Mouse (Mus musculus) midbrain, embryonic 10.5 days (tissue): ENCODE measurements around the gene Zfp536. TPM values are rescaled to one million over a fixed set of nuclear protein-coding genes. Genes with fewer than 3 reads are reported as not detected.

ENCODE experiments used
- DNase-seq: peaks from one replicate; pipeline ENCODE4 v3.0.0-alpha.2; 2017; ENCODE audit warnings: low spot score
- H3K27ac ChIP-seq: fragments of 300-500 bp; sonication (generic); replicated peaks from 2 replicates; pipeline ENCODE4 v1.5.1; 2016; ENCODE audit warnings: mild to moderate bottlenecking
- H3K27me3 ChIP-seq: fragments of 300-500 bp; sonication (generic); 2 replicates; pipeline ENCODE4 v1.6.1; 2016; ENCODE audit warnings: low read depth, mild to moderate bottlenecking; ENCODE audit not compliant: poor library complexity, severe bottlenecking
- H3K36me3 ChIP-seq: fragments of 300-500 bp; sonication (generic); 2 replicates; pipeline ENCODE4 v1.6.1; 2016; ENCODE audit warnings: mild to moderate bottlenecking, moderate library complexity
- H3K4me1 ChIP-seq: fragments of 300-500 bp; sonication (generic); 2 replicates; pipeline ENCODE4 v1.6.1; 2016
- H3K4me3 ChIP-seq: fragments of 300-500 bp; sonication (generic); 2 replicates; pipeline ENCODE4 v1.5.1; 2016; ENCODE audit warnings: mild to moderate bottlenecking, moderate library complexity
- H3K9me3 ChIP-seq: fragments of 300-500 bp; sonication (generic); replicated peaks from 2 replicates; pipeline ENCODE4 v1.6.1; 2016; ENCODE audit warnings: mild to moderate bottlenecking
- WGBS: fragments of 180-500 bp; shearing (Covaris S2); methylation state at CpG from one replicate; pipeline ENCODE4 v1.1.7; 2016; 5-methylcytosine and 5-hydroxymethylcytosine counted together
- polyA plus RNA-seq: library from polyadenylated mRNA; unstranded; fragments of >200 nt; fragmentation: Nextera tagmentation; extraction: Ambion mirVana; gene quantifications from 2 replicates; pipeline ENCODE4 v1.2.1, GENCODE M21; 2016

Gene Zfp536
- polyA plus RNA-seq, 1 experiment from 2014 or later, result 31.0 TPM

GRCm38 (mm10) chr7:37568811-37569500 is 204.5 kb downstream of the Zfp536 start:
- no peak overlapping the region for H3K4me3 ChIP-seq
- peaks cover 32% of the 10 kb centered on the region for H3K36me3 ChIP-seq
- 77% methylated on average over 31 of the region's 31 CpGs for WGBS
- DNase-seq, result no peak
- H3K27me3 ChIP-seq, result no peaks in the 10 kb centered on the region
- H3K4me1 ChIP-seq, result peaks cover 59% of the 10 kb centered on the region
- no peaks in the 10 kb centered on the region; the same call in 1 of the 2 replicates for H3K9me3 ChIP-seq
- H3K27ac ChIP-seq, result peak overlapping the region; percentile 59

DNA sequence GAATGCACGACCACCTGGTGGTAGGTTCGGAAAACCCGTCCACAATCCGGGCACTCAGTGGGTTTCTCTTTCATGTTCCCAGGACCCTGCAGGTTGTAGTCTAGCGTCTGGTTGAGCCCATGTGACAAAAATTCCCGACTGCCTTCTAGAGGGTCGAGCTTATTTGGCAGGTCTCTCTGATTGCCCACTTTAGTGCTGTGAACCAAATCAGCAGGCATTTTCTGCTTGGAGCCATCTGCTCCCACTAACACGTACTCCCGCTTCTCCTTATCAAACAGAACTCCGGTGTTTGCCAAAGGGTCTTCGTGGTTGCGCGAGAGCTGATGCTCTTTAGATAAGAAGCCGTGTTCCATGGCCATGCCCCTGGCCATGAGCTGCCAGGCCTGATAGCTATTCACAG is 205.4 kb downstream of the Zfp536 start:
- 89% methylated on average over 14 of the region's 14 CpGs for WGBS
- no peak overlapping the region for H3K4me3 ChIP-seq
- no peaks in the 10 kb centered on the region for H3K27me3 ChIP-seq
- H3K9me3 ChIP-seq, result no peaks in the 10 kb centered on the region; the same call in 1 of the 2 replicates
- H3K4me1 ChIP-seq, result peaks cover 68% of the 10 kb centered on the region
- peaks cover 32% of the 10 kb centered on the region for H3K36me3 ChIP-seq
- H3K27ac ChIP-seq, result peak overlapping the region; percentile 72
- no peak for DNase-seq

DNA sequence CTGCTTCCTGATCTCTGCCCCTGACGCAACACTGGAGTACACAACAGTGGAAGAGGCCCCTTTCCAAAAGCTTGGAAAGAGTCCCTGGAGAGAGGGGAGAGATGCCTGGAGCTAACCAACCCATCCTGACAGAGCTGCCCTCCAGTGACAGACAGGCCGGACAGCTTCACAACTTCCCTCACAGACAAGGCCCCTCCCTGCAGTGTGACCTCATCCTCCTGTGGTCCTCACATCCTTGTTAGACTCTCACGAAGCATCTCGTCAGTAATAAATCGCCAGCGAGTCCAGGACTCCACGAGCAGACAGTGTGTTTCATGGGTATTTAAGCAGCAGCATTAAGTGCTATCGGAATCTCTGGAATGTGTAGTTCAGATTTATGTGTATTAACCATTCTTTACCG is 207.4 kb downstream of the Zfp536 start:
- H3K27ac ChIP-seq, result peak overlapping the region; percentile 86
- peaks cover 81% of the 10 kb centered on the region for H3K4me1 ChIP-seq
- no peaks in the 10 kb centered on the region; the same call in 1 of the 2 replicates for H3K9me3 ChIP-seq
- 17% methylated on average over 9 of the region's 9 CpGs for WGBS
- H3K36me3 ChIP-seq, result peaks cover 28% of the 10 kb centered on the region
- no peaks in the 10 kb centered on the region for H3K27me3 ChIP-seq
- peak overlapping the region; percentile 29; the same call in 1 of the 2 replicates for H3K4me3 ChIP-seq
- peak; percentile 56 for DNase-seq

- Histone ChIP-seq H3K4me1 (peaks cover 87% of the 10 kb centered on the region), H3K27ac (peak overlapping the region; percentile 86), H3K36me3 (peaks cover 31% of the 10 kb centered on the region), H3K9me3 (no peaks in the 10 kb centered on the region; the same call in 1 of the 2 replicates), H3K4me3 (peak overlapping the region; percentile 29), H3K27me3 (no peaks in the 10 kb centered on the region)
- DNase-seq, result no peak
- 55% methylated on average over 8 of the region's 8 CpGs for WGBS
Observed at GRCm38 (mm10) chr7:37565371-37565770, 208.1 kb downstream of the Zfp536 start.

GRCm38 (mm10) chr7:37564644-37565043 is 208.8 kb downstream of the Zfp536 start:
- 6% methylated on average over 10 of the region's 10 CpGs for WGBS
- Histone ChIP-seq H3K4me3 (peak overlapping the region; percentile 29), H3K27me3 (no peaks in the 10 kb centered on the region), H3K36me3 (peaks cover 28% of the 10 kb centered on the region), H3K27ac (peak overlapping the region; percentile 86), H3K4me1 (peaks cover 95% of the 10 kb centered on the region), H3K9me3 (no peaks in the 10 kb centered on the region; the same call in 1 of the 2 replicates)
- peak; percentile 55 for DNase-seq

DNA sequence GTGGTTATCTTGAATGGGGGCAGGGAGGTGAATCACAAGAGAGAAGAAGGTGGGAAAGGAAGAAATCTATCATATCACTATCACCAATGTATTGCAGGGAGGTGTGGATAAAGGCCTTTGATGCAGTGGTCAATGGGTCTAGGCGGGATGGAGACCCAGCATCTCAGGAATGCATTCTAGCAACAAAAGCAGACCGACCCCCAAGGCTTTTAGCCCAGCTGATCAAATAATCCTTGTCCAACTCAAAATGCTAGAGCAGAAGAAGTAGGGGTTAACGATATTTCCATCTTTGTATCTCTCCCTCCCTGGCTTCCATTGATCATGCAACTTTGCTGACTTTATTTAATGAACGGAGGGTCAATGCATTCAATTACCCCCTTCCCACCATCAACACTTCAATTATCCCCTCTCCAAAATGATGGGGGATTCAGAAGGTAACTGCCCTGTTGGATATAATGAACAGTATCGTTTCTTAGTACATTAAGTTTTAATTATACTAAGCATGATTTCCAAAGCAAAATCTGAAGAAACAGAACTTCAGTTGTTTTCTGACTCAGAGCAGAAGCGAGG is 209.5 kb downstream of the Zfp536 start:
- WGBS, result 8% methylated on average over 6 of the region's 6 CpGs
- H3K9me3 ChIP-seq, result no peaks in the 10 kb centered on the region
- H3K27ac ChIP-seq, result peak overlapping the region; percentile 86
- H3K4me3 ChIP-seq, result peak overlapping the region; percentile 29
- H3K36me3 ChIP-seq, result peaks cover 21% of the 10 kb centered on the region
- H3K4me1 ChIP-seq, result peaks cover 95% of the 10 kb centered on the region
- DNase-seq, result peak; percentile 63
- H3K27me3 ChIP-seq, result no peaks in the 10 kb centered on the region

GRCm38 (mm10) chr7:37563171-37563574 is 210.3 kb downstream of the Zfp536 start:
- peaks cover 88% of the 10 kb centered on the region for H3K4me1 ChIP-seq
- peak overlapping the region; percentile 37 for H3K4me3 ChIP-seq
- H3K27ac ChIP-seq, result peak overlapping the region; percentile 83
- H3K27me3 ChIP-seq, result 0 out of 2 replicates have a peak, but pooled peaks cover 5% of the 10 kb centered on the region
- H3K36me3 ChIP-seq, result peaks cover 14% of the 10 kb centered on the region
- peak; percentile 78 for DNase-seq
- WGBS, result under 1% methylated on average over 8 of the region's 8 CpGs
- H3K9me3 ChIP-seq, result no peaks in the 10 kb centered on the region

DNA sequence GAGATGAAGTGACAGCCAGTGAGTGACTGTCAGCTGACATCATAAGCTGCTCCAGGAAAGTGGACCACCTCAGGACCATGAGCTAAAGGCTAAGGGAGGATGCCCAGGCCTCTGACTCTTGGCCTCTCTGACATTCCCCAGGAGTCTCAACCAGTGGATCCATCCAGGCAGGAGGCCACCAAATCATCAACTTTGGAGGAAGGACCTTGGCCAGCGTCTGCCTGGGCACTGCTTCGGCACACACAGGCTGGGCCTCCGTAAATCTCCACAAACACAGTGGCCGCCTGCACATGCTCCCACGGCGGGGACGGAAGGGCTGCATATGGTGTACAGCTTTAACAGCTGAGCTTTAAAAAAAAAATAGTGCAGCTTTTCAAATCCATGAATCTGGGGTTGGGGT is 210.9 kb downstream of the Zfp536 start:
- 0 out of 2 replicates have a peak, but pooled peaks cover 7% of the 10 kb centered on the region for H3K27me3 ChIP-seq
- H3K4me1 ChIP-seq, result peaks cover 84% of the 10 kb centered on the region
- H3K4me3 ChIP-seq, result peak overlapping the region; percentile 37; the same call in 1 of the 2 replicates
- no peaks in the 10 kb centered on the region for H3K9me3 ChIP-seq
- H3K36me3 ChIP-seq, result peaks cover 7% of the 10 kb centered on the region
- H3K27ac ChIP-seq, result peak overlapping the region; percentile 83
- DNase-seq, result no peak
- 36% methylated on average over 7 of the region's 7 CpGs for WGBS

DNA sequence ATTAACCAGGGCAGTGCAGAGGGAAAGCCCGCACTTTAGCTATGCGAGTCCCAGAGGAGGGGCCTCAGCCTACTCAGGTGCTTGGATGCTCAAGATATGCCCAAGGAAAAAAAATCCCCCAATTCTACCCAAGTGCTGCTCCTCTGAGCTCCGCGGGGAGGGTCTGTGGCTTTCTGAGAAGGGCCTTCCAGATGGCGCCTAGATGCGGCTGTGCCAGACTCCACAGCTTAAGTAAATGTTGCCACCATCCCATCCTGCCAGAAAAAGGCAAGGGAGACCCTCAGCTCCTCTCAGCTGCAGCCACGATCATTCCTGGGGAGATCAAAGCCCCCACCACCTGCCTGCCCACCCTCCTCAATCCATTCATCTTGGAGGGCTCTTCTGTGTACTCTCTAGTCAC is 212.9 kb downstream of the Zfp536 start:
- no peak for DNase-seq
- H3K27me3 ChIP-seq, result 0 out of 2 replicates have a peak, but pooled peaks cover 7% of the 10 kb centered on the region
- H3K9me3 ChIP-seq, result no peaks in the 10 kb centered on the region
- peaks cover 71% of the 10 kb centered on the region for H3K4me1 ChIP-seq
- WGBS, result 78% methylated on average over 7 of the region's 7 CpGs
- 0 out of 2 replicates have a peak, but pooled peaks cover 4% of the 10 kb centered on the region for H3K36me3 ChIP-seq
- H3K27ac ChIP-seq, result peak overlapping the region; percentile 52; the same call in 1 of the 2 replicates
- H3K4me3 ChIP-seq, result no peak overlapping the region

DNA sequence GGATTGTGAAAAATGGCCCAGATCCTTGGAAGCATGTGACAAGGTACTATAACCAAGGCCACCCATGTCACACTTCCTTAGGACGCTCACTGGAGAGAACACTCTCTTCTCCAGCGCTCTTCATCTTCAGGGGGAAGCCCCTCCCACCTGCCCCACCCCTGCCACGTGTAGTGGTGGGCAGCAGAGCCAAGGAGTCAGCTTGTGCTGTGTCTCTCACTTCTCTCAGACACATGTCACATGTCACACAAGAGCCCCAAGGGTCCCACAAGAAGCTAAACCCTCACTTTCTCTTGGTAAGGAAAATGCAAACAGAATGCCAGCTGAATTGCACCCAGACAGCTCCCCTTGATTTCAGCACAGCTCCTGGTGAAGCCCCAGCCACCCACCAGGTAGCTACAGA is 213.6 kb downstream of the Zfp536 start:
- 67% methylated on average over 3 of the region's 3 CpGs for WGBS
- H3K4me1 ChIP-seq, result peaks cover 64% of the 10 kb centered on the region
- no peak overlapping the region for H3K4me3 ChIP-seq
- H3K36me3 ChIP-seq, result 0 out of 2 replicates have a peak, but pooled peaks cover 4% of the 10 kb centered on the region
- peak overlapping the region; percentile 25 for H3K27ac ChIP-seq
- 0 out of 2 replicates have a peak, but pooled peaks cover 7% of the 10 kb centered on the region for H3K27me3 ChIP-seq
- DNase-seq, result no peak
- H3K9me3 ChIP-seq, result no peaks in the 10 kb centered on the region

DNA sequence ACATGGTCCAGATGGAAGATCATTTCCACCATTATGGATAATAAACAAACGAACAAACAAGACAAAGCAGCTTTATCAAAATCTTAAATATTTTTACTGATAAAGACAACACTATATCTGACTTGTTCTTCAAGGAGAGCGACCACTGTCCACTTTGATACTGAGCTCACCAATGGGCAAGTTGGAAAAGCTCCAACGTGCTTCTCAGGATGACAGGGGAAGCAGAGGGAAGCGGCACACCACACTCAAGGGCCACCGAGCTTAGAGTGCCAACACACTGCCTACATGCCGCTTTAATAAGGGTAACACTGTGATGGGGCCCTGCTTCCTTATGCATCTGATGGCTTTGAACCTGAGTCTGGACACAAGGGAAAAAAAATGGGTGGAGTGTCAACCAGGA is 214.1 kb downstream of the Zfp536 start:
- H3K27me3 ChIP-seq, result 0 out of 2 replicates have a peak, but pooled peaks cover 7% of the 10 kb centered on the region
- 91% methylated on average over 6 of the region's 6 CpGs for WGBS

DNA sequence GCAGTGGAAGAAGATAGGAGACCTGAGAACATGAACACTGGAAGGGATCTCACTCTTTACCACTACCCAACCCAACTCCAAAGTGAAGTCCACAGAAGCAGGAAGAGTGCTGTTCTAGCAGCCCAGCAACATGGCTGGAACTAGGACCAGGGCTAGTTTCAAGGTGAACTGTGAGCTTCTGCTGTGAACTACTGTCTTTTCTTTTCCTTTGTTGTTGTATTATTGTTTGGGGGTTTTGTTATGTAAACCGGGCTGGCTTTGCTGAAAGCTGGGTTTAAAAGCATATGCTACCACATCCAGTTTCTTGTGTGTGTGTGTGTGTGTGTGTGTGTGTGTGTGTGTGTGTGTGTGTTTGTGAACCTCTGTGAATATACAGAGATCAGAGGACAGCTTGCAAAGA is 216.6 kb downstream of the Zfp536 start:
- no peak for DNase-seq
- peak overlapping the region; percentile 57 for H3K27ac ChIP-seq
- 0 out of 2 replicates have a peak, but pooled peaks cover 7% of the 10 kb centered on the region for H3K27me3 ChIP-seq
- 79% methylated on average over 1 of the region's 1 CpGs for WGBS
- H3K4me3 ChIP-seq, result no peak overlapping the region
- H3K4me1 ChIP-seq, result peaks cover 57% of the 10 kb centered on the region
- H3K9me3 ChIP-seq, result no peaks in the 10 kb centered on the region
- 0 out of 2 replicates have a peak, but pooled peaks cover 4% of the 10 kb centered on the region for H3K36me3 ChIP-seq

More for the DNA sequence above, 214.1 kb downstream of the Zfp536 start:
- Histone ChIP-seq H3K9me3 (no peaks in the 10 kb centered on the region), H3K27ac (peak overlapping the region; percentile 25; the same call in 1 of the 2 replicates), H3K4me1 (peaks cover 64% of the 10 kb centered on the region), H3K4me3 (no peak overlapping the region), H3K36me3 (0 out of 2 replicates have a peak, but pooled peaks cover 4% of the 10 kb centered on the region)
- no peak for DNase-seq
